Mouse (Mus musculus) G1E-ER4 (cell line): Measurements from ENCODE around the gene Fxyd3. TPM values are rescaled to one million over a fixed set of nuclear protein-coding genes. Genes with fewer than 3 reads are reported as not detected.

Source experiments
- GATA1 ChIP-seq: IDR thresholded peaks from one replicate; pipeline ENCODE4 v1.8.0; 2012; ENCODE audit warnings: low read length, inconsistent platforms
- polyA plus RNA-seq: library from polyadenylated mRNA; stranded (reverse); fragments of >175 nt; gene quantifications from 2 replicates; pipeline ENCODE4 v1.2.3, GENCODE M21; 2012

Fxyd3 gene
- polyA plus RNA-seq, 1 experiment: not detected

- no peak for TF ChIP-seq GATA1
Measured at GRCm38 (mm10) chr7:31106166-31106565, 29.7 kb upstream of the Fxyd3 start.

- no peak for TF ChIP-seq GATA1
Measured at GRCm38 (mm10) chr7:31105061-31105768, 28.7 kb upstream of the Fxyd3 start.

- TF ChIP-seq GATA1: no peak
Measured at GRCm38 (mm10) chr7:31100786-31101185, 24.3 kb upstream of the Fxyd3 start.

GRCm38 (mm10) chr7:31099612-31099982 is 23.1 kb upstream of the Fxyd3 start:
- no peak for TF ChIP-seq GATA1

GRCm38 (mm10) chr7:31098697-31099611 is 22.4 kb upstream of the Fxyd3 start:
- no peak for TF ChIP-seq GATA1

- no peak for TF ChIP-seq GATA1
Measured at GRCm38 (mm10) chr7:31097583-31098248, 21.2 kb upstream of the Fxyd3 start.

- no peak for TF ChIP-seq GATA1
Measured at GRCm38 (mm10) chr7:31096892-31097564, 20.5 kb upstream of the Fxyd3 start.

- TF ChIP-seq GATA1: no peak
Measured at GRCm38 (mm10) chr7:31094774-31095501, 18.4 kb upstream of the Fxyd3 start.

- TF ChIP-seq GATA1: no peak
Measured at GRCm38 (mm10) chr7:31089721-31090120, 13.2 kb upstream of the Fxyd3 start.

- TF ChIP-seq GATA1: no peak
Measured at GRCm38 (mm10) chr7:31088206-31088605, 11.7 kb upstream of the Fxyd3 start.

GRCm38 (mm10) chr7:31087262-31087661 is 10.8 kb upstream of the Fxyd3 start:
- TF ChIP-seq GATA1: no peak

- TF ChIP-seq GATA1: no peak
Measured at GRCm38 (mm10) chr7:31086175-31086755, 9.8 kb upstream of the Fxyd3 start.

- TF ChIP-seq GATA1: no peak
Measured at GRCm38 (mm10) chr7:31085171-31085570, 8.7 kb upstream of the Fxyd3 start.

GRCm38 (mm10) chr7:31084140-31084539 is 7.6 kb upstream of the Fxyd3 start:
- TF ChIP-seq GATA1: no peak
